In genomic region chr5:123317992-123318391, GRCm38 (mm10) we compare ENCODE assay signal across 8 mouse cellular contexts. TPM values are rescaled to one million over a fixed set of nuclear protein-coding genes. Genes with fewer than 3 reads are reported as not detected.
DNase-seq lines count a peak whose midpoint lies in the region; ATAC-seq and TF ChIP-seq lines count a peak whose summit lies in the region.

No protein-coding gene starts in this region.

- dilution Hi-C loops in CH12.LX (cut with MboI; ENCODE audit: extremely low pct_ligation_motif_present, extremely low pct_unique_long_range_greater_than_20kb, low sequenced_read_pairs): no loop called here

- H3K9me3 ChIP-seq in erythroblast, embryonic 14.5 days (ENCODE audit: control insufficient read depth, low read length): peaks cover 8% of the 10 kb centered on the region
- peaks cover 7% of the 10 kb centered on the region for H3K9me3 ChIP-seq in CH12.LX (replicated peaks; ENCODE audit: low read length)
- H3K9me3 ChIP-seq in heart, embryonic 13.5 days: peaks cover 3% of the 10 kb centered on the region; the same call in 1 of the 2 replicates
- H3K9me3 ChIP-seq in limb, embryonic 12.5 days: no peaks in the 10 kb centered on the region
- no peaks in the 10 kb centered on the region for H3K9me3 ChIP-seq in neural tube, embryonic 14.5 days (ENCODE audit: control insufficient read depth, low read length)

- peak; percentile 43 for TF ChIP-seq EP300 in CH12.LX (IDR thresholded peaks at IDR 0.05; ENCODE audit: low read length)

- no peaks in the 10 kb centered on the region for H3K79me2 ChIP-seq in CH12.LX (replicated peaks; ENCODE audit: control insufficient read depth, extremely low read depth, insufficient read depth, poor library complexity, severe bottlenecking)

- H3K27me3 ChIP-seq in erythroblast, embryonic 14.5 days (ENCODE audit: control insufficient read depth): no peaks in the 10 kb centered on the region
- no peaks in the 10 kb centered on the region for H3K27me3 ChIP-seq in CH12.LX (replicated peaks)
- no peaks in the 10 kb centered on the region for H3K27me3 ChIP-seq in heart, embryonic 13.5 days (replicated peaks)
- no peaks in the 10 kb centered on the region for H3K27me3 ChIP-seq in limb, embryonic 12.5 days
- no peaks in the 10 kb centered on the region for H3K27me3 ChIP-seq in neural tube, embryonic 14.5 days (ENCODE audit: control insufficient read depth, insufficient read depth, low read length)

- H3K9ac ChIP-seq in CH12.LX (ENCODE audit: insufficient read depth, low read depth): 0 out of 2 replicates have a peak overlapping the region, but pooled peaks have one; percentile 22
- H3K9ac ChIP-seq in heart, embryonic 13.5 days: peak overlapping the region; percentile 71
- no peak overlapping the region; the same call in 1 of the 2 replicates for H3K9ac ChIP-seq in limb, embryonic 12.5 days (replicated peaks)
- H3K9ac ChIP-seq in neural tube, embryonic 14.5 days (replicated peaks; ENCODE audit: low read depth, low read length): 0 out of 2 replicates have a peak overlapping the region, but pooled peaks have one; percentile 7

- no peak for TF ChIP-seq POLR2A in CH12.LX (IDR thresholded peaks at IDR 0.05; ENCODE audit: low read depth, low read length)

- H3K4me3 ChIP-seq in erythroblast, embryonic 14.5 days (replicated peaks): peak overlapping the region; percentile 27
- H3K4me3 ChIP-seq in CH12.LX (replicated peaks in 1 of 3; ENCODE audit: low read depth in 2 of 3, low read length in 2 of 3, poor library complexity in 1 of 3): peak overlapping the region in 2 of 3 experiments; percentile 2 to 9
- H3K4me3 ChIP-seq in heart, embryonic 13.5 days: peak overlapping the region; percentile 47
- peak overlapping the region; percentile 22 for H3K4me3 ChIP-seq in limb, embryonic 12.5 days (replicated peaks)
- no peak overlapping the region for H3K4me3 ChIP-seq in neural tube, embryonic 14.5 days (ENCODE audit: low read depth, low read length)

- in situ Hi-C loops in CH12.LX (cut with MboI; ENCODE audit: low pct_ligation_motif_present, low pct_unique_long_range_greater_than_20kb, low sequenced_read_pairs): no loop called here

- ATAC-seq in erythroblast, adult 5-6 weeks (replicated peaks; ENCODE audit: low FRiP score, poor library complexity, severe bottlenecking): no peak
- ATAC-seq in heart, embryonic 13.5 days (ENCODE audit: extremely low read depth, insufficient number of reproducible peaks, low FRiP score, low TSS enrichment): no peak
- ATAC-seq in limb, embryonic 12.5 days (ENCODE audit: insufficient number of reproducible peaks, insufficient read depth, low FRiP score, low TSS enrichment, low read depth): no peak
- no peak for ATAC-seq in neural tube, embryonic 14.5 days (ENCODE audit: low read depth)

- H3K36me3 ChIP-seq in erythroblast, embryonic 14.5 days (ENCODE audit: control insufficient read depth): no peaks in the 10 kb centered on the region
- H3K36me3 ChIP-seq in CH12.LX (replicated peaks in 1 of 2; ENCODE audit: control insufficient read depth in 1 of 2, insufficient read depth in 1 of 2, low read length in 1 of 2): no peaks in the 10 kb centered on the region
- H3K36me3 ChIP-seq in heart, embryonic 13.5 days: no peaks in the 10 kb centered on the region
- H3K36me3 ChIP-seq in limb, embryonic 12.5 days: no peaks in the 10 kb centered on the region
- H3K36me3 ChIP-seq in neural tube, embryonic 14.5 days (ENCODE audit: control insufficient read depth, insufficient read depth, low read length): no peaks in the 10 kb centered on the region

- H3K27ac ChIP-seq in CH12.LX (ENCODE audit: insufficient read depth, low read depth): no peak overlapping the region
- 0 out of 2 replicates have a peak overlapping the region, but pooled peaks have one; percentile 18 for H3K27ac ChIP-seq in heart, embryonic 13.5 days (replicated peaks)
- H3K27ac ChIP-seq in limb, embryonic 12.5 days: peak overlapping the region; percentile 50
- no peak overlapping the region for H3K27ac ChIP-seq in neural tube, embryonic 14.5 days (ENCODE audit: low read depth, low read length)

- peak; percentile 31 for DNase-seq in CH12.LX (ENCODE audit: extremely low read depth)
- DNase-seq in left cerebral cortex, adult 9 months (ENCODE audit: low spot score in 2 of 2): no peak
- DNase-seq in right cerebral cortex, postnatal 4 days: no peak

- TF ChIP-seq RAD21 in CH12.LX (IDR thresholded peaks at IDR 0.05; ENCODE audit: low read depth, low read length): no peak

- TF ChIP-seq CTCF in CH12.LX (conservative IDR thresholded peaks at IDR 0.05 in 1 of 2, IDR thresholded peaks at IDR 0.05 in 1 of 2; ENCODE audit: low read depth in 2 of 2, low read length in 2 of 2): no peak

- 15% methylated on average over 6 of the region's 6 CpGs for WGBS in heart, embryonic 13.5 days
- 7% methylated on average over 6 of the region's 6 CpGs for WGBS in limb, embryonic 12.5 days
- WGBS in neural tube, embryonic 14.5 days: 16% methylated on average over 6 of the region's 6 CpGs

- peaks cover 5% of the 10 kb centered on the region for H3K4me1 ChIP-seq in erythroblast, embryonic 14.5 days (ENCODE audit: control insufficient read depth)
- H3K4me1 ChIP-seq in CH12.LX (ENCODE audit: control insufficient read depth in 1 of 2, insufficient read depth in 2 of 2): peaks cover 3 to 34% of the 10 kb centered on the region in 2 experiments
- H3K4me1 ChIP-seq in heart, embryonic 13.5 days: peaks cover 27% of the 10 kb centered on the region
- H3K4me1 ChIP-seq in limb, embryonic 12.5 days (replicated peaks): peaks cover 36% of the 10 kb centered on the region
- 0 out of 2 replicates have a peak, but pooled peaks cover 8% of the 10 kb centered on the region for H3K4me1 ChIP-seq in neural tube, embryonic 14.5 days (ENCODE audit: control insufficient read depth, insufficient read depth, low read length)

- peak overlapping the region; percentile 47; the same call in 1 of the 2 replicates for H3K4me2 ChIP-seq in CH12.LX (ENCODE audit: insufficient read depth, low read depth, poor library complexity, severe bottlenecking)
- peak overlapping the region; percentile 66 for H3K4me2 ChIP-seq in heart, embryonic 13.5 days
- H3K4me2 ChIP-seq in limb, embryonic 12.5 days: peak overlapping the region; percentile 48
- 0 out of 2 replicates have a peak overlapping the region, but pooled peaks have one; percentile 16 for H3K4me2 ChIP-seq in neural tube, embryonic 14.5 days (ENCODE audit: low read depth, low read length)

TF ChIP-seq in CH12.LX, 34 proteins besides CTCF, POLR2A, EP300 and RAD21:
- TF ChIP-seq MYC (IDR thresholded peaks at IDR 0.05; ENCODE audit: low read depth, low read length) (no peak), SIN3A (IDR thresholded peaks at IDR 0.05; ENCODE audit: low read length) (0 out of 2 replicates have a peak, but pooled peaks have one; percentile 25), ETS1 (conservative IDR thresholded peaks at IDR 0.05; ENCODE audit: low read depth, low read length) (peak; percentile 19; the same call in 1 of the 2 replicates), CHD1 (IDR thresholded peaks at IDR 0.05; ENCODE audit: low read depth, low read length) (no peak), CHD2 (IDR thresholded peaks at IDR 0.05; ENCODE audit: low read length) (peak; percentile 51; the same call in 1 of the 2 replicates), JUND (conservative IDR thresholded peaks at IDR 0.05; ENCODE audit: low read depth, low read length) (no peak)

RNA-seq across cellular contexts. Expression of gene Bcl7a, which starts 25.6 kb away (rescaled TPM):
- polyA plus RNA-seq in erythroblast, embryonic 14.5 days (2012): 2.3 and 2.4 TPM in 2 replicates
- total RNA-seq in erythroblast, adult 5-6 weeks (2015; ENCODE audit: low replicate concordance): 3.8 and 8.3 TPM in 2 replicates
- total RNA-seq in erythroblast, adult 5-6 weeks (2017; ENCODE audit: low replicate concordance): 3.1 and 3.3 TPM in 2 replicates
- total RNA-seq in CH12.LX (2012; rRNA removed) (3.6 and 4.3 TPM in 2 replicates), CH12.LX (2014; rRNA removed) (1.9 and 2.3 TPM in 2 replicates)
- 6.3 and 7.2 TPM in 2 replicates for polyA plus RNA-seq in CH12.LX (2012; ENCODE audit: insufficient read length, low read depth)
- polyA plus RNA-seq in heart, embryonic 13.5 days (2015; fragmentation: Nextera tagmentation; extraction: Ambion mirVana): 13.5 and 14.5 TPM in 2 replicates
- polyA plus RNA-seq in limb, embryonic 12.5 days (2016; fragmentation: Nextera tagmentation; extraction: Ambion mirVana): 43.4 and 45.7 TPM in 2 replicates
- 38.7 and 40.8 TPM in 2 replicates for polyA plus RNA-seq in neural tube, embryonic 14.5 days (2014; fragmentation: Nextera tagmentation; extraction: Ambion mirVana)

Comparison
In these comparisons a context has a peak if more than half of its experiments do, and no peak if none do; other contexts are left out.
1. H3K27ac ChIP-seq: peak in heart, embryonic 13.5 days (single experiment) and limb, embryonic 12.5 days (single experiment); none in CH12.LX (single experiment) and neural tube, embryonic 14.5 days (single experiment).
2. H3K4me2 ChIP-seq: peak in every context shown above with its lines; median percentile 66 in heart, embryonic 13.5 days; 48 in limb, embryonic 12.5 days; 47 in CH12.LX; 16 in neural tube, embryonic 14.5 days.